Mouse (Mus musculus): ENCODE data around the gene Lig1. TPM values are rescaled to one million over a fixed set of nuclear protein-coding genes. Genes with fewer than 3 reads are reported as not detected.

The Lig1 gene
- polyA plus RNA-seq (2012; rRNA removed): 3.1 and 4.0 TPM in 2 replicates

DNA sequence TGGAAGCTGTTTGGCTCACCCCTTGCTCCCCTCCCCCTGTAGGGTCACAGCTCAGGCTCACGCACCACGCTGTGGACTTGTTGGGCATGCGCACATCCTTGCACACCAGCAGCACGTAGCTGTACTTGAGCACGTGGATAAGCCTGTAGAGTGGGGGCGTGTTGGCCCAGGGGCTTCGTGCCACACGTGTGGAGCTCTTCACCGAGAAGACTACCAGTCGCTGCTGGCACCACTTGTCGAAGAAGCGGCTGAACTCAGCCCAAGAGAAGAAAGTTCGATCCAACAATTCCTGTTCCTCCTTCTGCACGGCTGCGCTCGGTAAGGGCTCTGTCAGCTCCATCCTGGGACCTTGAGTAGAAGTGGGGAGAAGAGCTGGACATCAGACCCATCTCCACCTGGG lies at the start of gene Lig1:
Gene Lig1 (plus strand): TSS at position 203 of the 400 bp plus-strand sequence.

GRCm38 (mm10) chr7:13278308-13278891 lies 1.3 kb downstream of the Lig1 start, which contains the start of gene Zswim9:
Gene Zswim9 (minus strand): TSS chr7:13278721.

DNA sequence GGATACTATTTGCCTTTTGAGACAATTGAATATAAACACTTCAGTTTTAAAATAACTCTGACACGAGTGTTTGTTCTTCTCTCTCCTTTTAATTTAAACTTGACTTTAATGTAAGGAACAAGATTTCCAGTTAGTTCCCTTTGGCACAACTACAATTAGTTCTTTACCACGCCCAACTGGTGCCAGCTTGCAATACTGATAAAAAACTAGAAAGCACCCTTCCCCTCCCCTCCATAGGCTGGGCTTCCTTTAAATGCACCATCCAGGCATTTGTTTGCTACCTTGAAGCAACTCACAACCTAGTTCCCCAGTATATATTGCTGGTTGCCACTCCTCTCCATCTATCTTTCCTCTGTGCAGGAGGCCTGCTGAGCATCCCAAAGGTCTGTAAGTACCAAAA lies 47.2 kb downstream of the Lig1 start, which contains the start of gene Pla2g4c:
Gene Pla2g4c (plus strand): TSS at position 340 of the 400 bp plus-strand sequence.

Other genes starting within 250 kb of the Lig1 start
- 26.8 and 30.0 TPM in 2 replicates for gene Chmp2a, start 242.5 kb upstream of the Lig1 start, polyA plus RNA-seq (2012; rRNA removed)
- gene Ube2m, start 239.0 kb upstream of the Lig1 start, polyA plus RNA-seq (2012; rRNA removed): 50.8 and 68.7 TPM in 2 replicates
- gene Mzf1, start 222.5 kb upstream of the Lig1 start, polyA plus RNA-seq (2012; rRNA removed): 0.90 and 1.4 TPM in 2 replicates
- not detected in 2 replicates for gene Vmn1r85, start 182.1 kb upstream of the Lig1 start, polyA plus RNA-seq (2012; rRNA removed)
- not detected in 2 replicates for gene Vmn1r86, start 157.4 kb upstream of the Lig1 start, polyA plus RNA-seq (2012; rRNA removed)
- not detected in 2 replicates for gene Vmn1r87, start 137.1 kb upstream of the Lig1 start, polyA plus RNA-seq (2012; rRNA removed)
- not detected in 2 replicates for gene Vmn1r88, start 117.7 kb upstream of the Lig1 start, polyA plus RNA-seq (2012; rRNA removed)
- not detected in 2 replicates for gene Vmn1r89, start 64.3 kb upstream of the Lig1 start, polyA plus RNA-seq (2012; rRNA removed)
- 1.1 and 1.8 TPM in 2 replicates for gene Zswim9, start 1.4 kb downstream of the Lig1 start, polyA plus RNA-seq (2012; rRNA removed)
- gene Pla2g4c, start 47.4 kb downstream of the Lig1 start, polyA plus RNA-seq (2012; rRNA removed): 0.56 and 0.75 TPM in 2 replicates
- not detected in 2 replicates for gene Cabp5, start 120.8 kb downstream of the Lig1 start, polyA plus RNA-seq (2012; rRNA removed)
- not detected in 2 replicates for gene Bsph1, start 173.6 kb downstream of the Lig1 start, polyA plus RNA-seq (2012; rRNA removed)

Measured in stomach, adult 2 months (tissue).